Mouse (Mus musculus) cortical plate, adult 2 months (tissue): Measurements from ENCODE around the gene Tmem141.

Experiments used
- CTCF ChIP-seq: fragments of 200-500 bp; IDR thresholded peaks from 2 replicates; pipeline ENCODE4 v1.5.1; 2011; ENCODE audit warnings: mild to moderate bottlenecking, control low read depth, low read length; ENCODE audit not compliant: insufficient read depth; ENCODE audit errors: extremely low read depth
- POLR2A ChIP-seq: fragments of 200-500 bp; IDR thresholded peaks from 2 replicates; pipeline ENCODE4 v1.6.1; 2011; ENCODE audit warnings: mild to moderate bottlenecking, low read length, control low read depth; ENCODE audit not compliant: insufficient read depth; ENCODE audit errors: extremely low read depth

DNA sequence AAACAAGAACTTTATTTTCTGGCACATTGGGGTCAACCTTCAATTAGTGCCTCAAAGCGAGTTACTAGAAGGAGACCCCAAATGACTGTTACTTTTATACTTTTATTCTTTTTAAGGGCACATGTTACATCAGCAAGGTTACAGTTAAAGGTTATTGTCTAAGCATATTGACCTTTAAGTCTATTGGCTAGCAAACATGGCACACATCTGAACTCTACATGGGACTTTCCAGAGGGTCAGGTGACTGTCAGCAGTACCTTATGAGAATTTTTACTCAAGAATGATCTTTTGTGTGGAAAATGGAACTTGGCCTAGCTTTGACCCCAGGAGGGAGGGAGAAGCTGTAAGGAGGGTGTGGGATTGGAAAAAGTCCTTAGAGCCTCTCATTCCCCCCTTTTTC, 44.7 kb upstream of the Tmem141 start:
- TF ChIP-seq POLR2A (no peak), CTCF (no peak)
